Mouse (Mus musculus): ENCODE results near the gene Dner. TPM values are rescaled to one million over a fixed set of nuclear protein-coding genes. Genes with fewer than 3 reads are reported as not detected.
"Not testable (repeated sequence)": the region's sequence is repeated elsewhere in the genome, so short reads cannot be mapped to it uniquely, and the experiment has no call there.

The Dner gene
- total and polyA plus RNA-seq, 3 experiments = 0.05 to 0.43 (median 0.23) TPM

- no peaks in the 10 kb centered on the region for H3K36me3 ChIP-seq (ENCODE audit: control insufficient read depth, insufficient read depth, low read length)
- H3K4me3 ChIP-seq = no peak overlapping the region
- 65% methylated on average over 2 of the region's 2 CpGs for WGBS
- H3K4me1 ChIP-seq (ENCODE audit: control insufficient read depth, insufficient read depth, low read length) = no peaks in the 10 kb centered on the region
- TF ChIP-seq CTCF (IDR thresholded peaks at IDR 0.05) (no peak), EP300 (IDR thresholded peaks at IDR 0.05; ENCODE audit: insufficient read depth, low read depth, low read length) (no peak)
- peak in 1 of 2 experiments; percentile 16 for DNase-seq
- no peak overlapping the region for H3K9ac ChIP-seq (ENCODE audit: low read depth, low read length)
- H3K27me3 ChIP-seq (ENCODE audit: control insufficient read depth, insufficient read depth, low read length) = no peaks in the 10 kb centered on the region
- H3K27ac ChIP-seq = no peak overlapping the region
- intact Hi-C loops (cut with DNase I) = no loop called here
- no peaks in the 10 kb centered on the region for H3K79me2 ChIP-seq (replicated peaks; ENCODE audit: control insufficient read depth, insufficient read depth, low read length)
Observed at GRCm38 (mm10) chr1:84350262-84350661, 345.8 kb downstream of the Dner start.

DNA sequence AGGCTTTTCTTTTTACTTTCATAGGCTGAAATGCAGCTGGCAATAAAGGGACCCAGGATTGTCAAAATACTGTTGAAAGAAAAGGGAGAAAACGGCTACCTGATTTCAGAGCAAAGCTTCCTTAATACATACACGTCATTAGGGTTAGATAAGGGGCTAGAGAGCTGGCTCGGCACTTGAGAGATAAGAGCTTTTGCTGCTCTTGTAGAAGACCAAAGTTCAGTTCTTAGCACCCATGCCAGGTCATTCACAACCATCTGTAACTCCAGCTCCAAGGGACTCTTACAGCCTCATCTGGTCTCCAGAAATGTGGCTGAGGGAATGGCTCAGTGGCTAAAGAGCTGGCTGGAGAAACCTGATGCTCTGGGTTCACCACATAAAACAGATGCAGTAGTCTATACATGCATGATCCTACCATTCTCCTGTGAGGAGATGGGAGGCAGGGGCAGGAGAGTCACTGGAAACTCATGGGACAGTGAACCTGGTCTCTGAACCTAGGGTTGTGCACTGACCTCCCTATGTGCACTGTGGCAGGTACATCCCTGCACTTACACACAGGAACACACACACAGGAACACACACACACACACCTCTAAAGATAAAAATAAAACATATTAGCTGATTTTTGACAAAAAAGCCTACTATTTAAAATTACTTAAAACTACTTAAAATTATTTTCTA, 348.1 kb downstream of the Dner start:
- intact Hi-C loops (cut with DNase I) = no loop called here
- H3K4me1 ChIP-seq (ENCODE audit: control insufficient read depth, insufficient read depth, low read length) = no peaks in the 10 kb centered on the region
- no peak for TF ChIP-seq EP300 (IDR thresholded peaks at IDR 0.05; ENCODE audit: insufficient read depth, low read depth, low read length)
- TF ChIP-seq POLR2A (IDR thresholded peaks at IDR 0.05; ENCODE audit: insufficient read depth, low read depth, low read length) = no peak
- TF ChIP-seq CTCF (IDR thresholded peaks at IDR 0.05) = no peak
- no peaks in the 10 kb centered on the region for H3K36me3 ChIP-seq (ENCODE audit: control insufficient read depth, insufficient read depth, low read length)
- no peak overlapping the region for H3K4me3 ChIP-seq
- no peaks in the 10 kb centered on the region for H3K79me2 ChIP-seq (replicated peaks; ENCODE audit: control insufficient read depth, insufficient read depth, low read length)
- WGBS = 15% methylated on average over 3 of the region's 3 CpGs
- H3K9ac ChIP-seq (ENCODE audit: low read depth, low read length) = no peak overlapping the region
- no peak for DNase-seq
- no peaks in the 10 kb centered on the region for H3K27me3 ChIP-seq (ENCODE audit: control insufficient read depth, insufficient read depth, low read length)
- no peak overlapping the region for H3K27ac ChIP-seq

GRCm38 (mm10) chr1:84332797-84333196, 363.2 kb downstream of the Dner start:
- H3K36me3 ChIP-seq (ENCODE audit: control insufficient read depth, insufficient read depth, low read length); H3K9ac ChIP-seq (ENCODE audit: low read depth, low read length); intact Hi-C loops (cut with DNase I); H3K4me3 ChIP-seq; DNase-seq; H3K79me2 ChIP-seq (replicated peaks; ENCODE audit: control insufficient read depth, insufficient read depth, low read length); H3K27ac ChIP-seq; H3K27me3 ChIP-seq (ENCODE audit: control insufficient read depth, insufficient read depth, low read length); H3K4me1 ChIP-seq (ENCODE audit: control insufficient read depth, insufficient read depth, low read length): not testable (repeated sequence)
- 69% methylated on average over 3 of the region's 3 CpGs for WGBS

GRCm38 (mm10) chr1:84331861-84332260, 364.2 kb downstream of the Dner start:
- WGBS = 86% methylated on average over 12 of the region's 12 CpGs
- H3K36me3 ChIP-seq (ENCODE audit: control insufficient read depth, insufficient read depth, low read length); H3K27me3 ChIP-seq (ENCODE audit: control insufficient read depth, insufficient read depth, low read length); H3K27ac ChIP-seq; H3K9ac ChIP-seq (ENCODE audit: low read depth, low read length); H3K79me2 ChIP-seq (replicated peaks; ENCODE audit: control insufficient read depth, insufficient read depth, low read length); DNase-seq; H3K4me3 ChIP-seq; intact Hi-C loops (cut with DNase I); H3K4me1 ChIP-seq (ENCODE audit: control insufficient read depth, insufficient read depth, low read length): not testable (repeated sequence)

GRCm38 (mm10) chr1:84325309-84325708, 370.7 kb downstream of the Dner start:
- intact Hi-C loops (cut with DNase I) = no loop called here
- no peak overlapping the region for H3K27ac ChIP-seq
- peaks cover 2% of the 10 kb centered on the region for H3K4me1 ChIP-seq (ENCODE audit: control insufficient read depth, insufficient read depth, low read length)
- no peaks in the 10 kb centered on the region for H3K79me2 ChIP-seq (replicated peaks; ENCODE audit: control insufficient read depth, insufficient read depth, low read length)
- 36% methylated on average over 3 of the region's 3 CpGs for WGBS
- no peak for TF ChIP-seq CTCF (IDR thresholded peaks at IDR 0.05)
- no peak for TF ChIP-seq EP300 (IDR thresholded peaks at IDR 0.05; ENCODE audit: insufficient read depth, low read depth, low read length)
- TF ChIP-seq POLR2A (IDR thresholded peaks at IDR 0.05; ENCODE audit: insufficient read depth, low read depth, low read length) = no peak
- H3K36me3 ChIP-seq (ENCODE audit: control insufficient read depth, insufficient read depth, low read length) = no peaks in the 10 kb centered on the region
- no peak overlapping the region for H3K9ac ChIP-seq (ENCODE audit: low read depth, low read length)
- no peaks in the 10 kb centered on the region for H3K27me3 ChIP-seq (ENCODE audit: control insufficient read depth, insufficient read depth, low read length)
- no peak for DNase-seq
- no peak overlapping the region for H3K4me3 ChIP-seq

- peaks cover 2% of the 10 kb centered on the region for H3K4me1 ChIP-seq (ENCODE audit: control insufficient read depth, insufficient read depth, low read length)
- 22% methylated on average over 4 of the region's 4 CpGs for WGBS
- no peak overlapping the region; the same call in 1 of the 2 replicates for H3K27ac ChIP-seq
Observed at GRCm38 (mm10) chr1:84321327-84321726, 374.7 kb downstream of the Dner start.

More at GRCm38 (mm10) chr1:84321327-84321726, 374.7 kb downstream of the Dner start:
- Histone ChIP-seq H3K27me3 (ENCODE audit: control insufficient read depth, insufficient read depth, low read length) (no peaks in the 10 kb centered on the region), H3K9ac (ENCODE audit: low read depth, low read length) (no peak overlapping the region), H3K4me3 (no peak overlapping the region), H3K36me3 (ENCODE audit: control insufficient read depth, insufficient read depth, low read length) (no peaks in the 10 kb centered on the region), H3K79me2 (replicated peaks; ENCODE audit: control insufficient read depth, insufficient read depth, low read length) (no peaks in the 10 kb centered on the region)
- DNase-seq = no peak
- intact Hi-C loops (cut with DNase I) = no loop called here
- TF ChIP-seq EP300 (IDR thresholded peaks at IDR 0.05; ENCODE audit: insufficient read depth, low read depth, low read length) (no peak), POLR2A (IDR thresholded peaks at IDR 0.05; ENCODE audit: insufficient read depth, low read depth, low read length) (no peak), CTCF (IDR thresholded peaks at IDR 0.05) (no peak)

Small RNA genes within 50 kb of the gene (microRNA-seq; reads per million reads assigned to microRNA genes)
- 7.3 to 8.4 reads per million in 2 experiments for gene Mir5126

Other genes with a start within 250 kb of the Dner start
- gene Fbxo36, start 143.6 kb upstream of the Dner start, total RNA-seq (2021) = 1 to 10 TPM; 1.5 to 2.7 TPM
- 2.5 and 2.9 TPM in 2 replicates for gene Fbxo36, start 143.6 kb upstream of the Dner start, polyA plus RNA-seq (2012; rRNA removed)
- gene Trip12, start 144.3 kb upstream of the Dner start, total RNA-seq (2021) = 100 to 1,000 TPM; 177 to 205 TPM
- 26.9 and 59.0 TPM in 2 replicates for gene Trip12, start 144.3 kb upstream of the Dner start, polyA plus RNA-seq (2012; rRNA removed)
- under 1 TPM; 0.23 to 0.48 TPM for gene Slc16a14, start 238.9 kb upstream of the Dner start, total RNA-seq (2021)
- 0.10 and 0.15 TPM in 2 replicates for gene Slc16a14, start 238.9 kb upstream of the Dner start, polyA plus RNA-seq (2012; rRNA removed)